Mouse (Mus musculus) cerebellum, postnatal 14 days (tissue): Measurements from ENCODE around the gene Otx2.

Source experiments
- DNase-seq, 2 experiments: peaks; one replicate each; pipeline ENCODE4 v3.0.0; 2021; ENCODE audit warnings: mixed read lengths in 2 of 2

Gene Otx2

DNA sequence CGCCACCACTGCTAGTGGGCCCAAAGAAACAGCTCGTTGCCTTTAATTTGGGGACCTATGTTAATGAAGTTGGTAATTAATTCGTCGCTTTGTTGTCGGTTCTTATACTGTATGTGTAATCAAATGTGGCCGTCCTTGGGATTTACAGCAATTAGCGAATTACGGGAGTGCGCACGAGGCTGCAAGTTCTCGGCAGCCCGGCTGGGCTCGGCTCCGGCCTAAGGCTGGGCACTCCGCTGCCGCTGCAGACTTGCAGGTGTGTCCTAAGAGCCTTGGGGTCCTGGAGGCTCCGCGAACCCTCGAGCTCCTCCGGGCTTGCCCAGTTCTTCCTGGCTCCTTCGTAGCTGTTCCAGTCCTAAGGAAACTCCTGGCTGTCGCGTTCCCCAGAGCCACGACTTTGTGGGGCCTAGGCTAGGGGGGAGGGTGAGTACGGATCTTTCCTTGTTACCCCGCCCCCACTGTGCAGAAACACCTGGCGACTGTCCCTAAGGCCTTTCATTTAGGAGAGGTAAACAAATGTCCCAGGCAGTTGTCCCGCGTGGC is 4.8 kb downstream of the Otx2 start:
- peak; percentile 54 to 57 for DNase-seq

DNA sequence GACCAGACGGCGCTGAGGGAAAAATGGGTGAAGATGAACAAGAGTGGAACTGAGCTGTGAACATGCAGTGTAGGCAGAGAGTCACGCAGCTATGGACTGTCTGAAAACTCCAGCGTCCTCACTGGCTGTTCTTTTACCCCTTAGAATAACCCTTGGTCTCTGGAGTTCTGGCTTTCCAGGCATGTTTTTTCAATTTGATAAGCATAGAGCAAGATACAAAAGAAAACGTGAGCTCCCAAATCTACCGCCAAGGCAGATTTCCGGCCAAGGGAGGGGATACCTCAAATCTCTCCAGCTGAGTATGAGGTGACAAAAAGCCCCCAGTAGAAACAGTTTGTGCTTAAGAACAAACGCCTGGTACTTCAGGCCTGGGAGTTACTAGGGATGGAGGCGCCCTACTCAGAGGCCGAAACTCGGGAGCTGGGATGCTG is 5.6 kb downstream of the Otx2 start:
- DNase-seq: peak in 1 of 2 experiments; percentile 47

DNA sequence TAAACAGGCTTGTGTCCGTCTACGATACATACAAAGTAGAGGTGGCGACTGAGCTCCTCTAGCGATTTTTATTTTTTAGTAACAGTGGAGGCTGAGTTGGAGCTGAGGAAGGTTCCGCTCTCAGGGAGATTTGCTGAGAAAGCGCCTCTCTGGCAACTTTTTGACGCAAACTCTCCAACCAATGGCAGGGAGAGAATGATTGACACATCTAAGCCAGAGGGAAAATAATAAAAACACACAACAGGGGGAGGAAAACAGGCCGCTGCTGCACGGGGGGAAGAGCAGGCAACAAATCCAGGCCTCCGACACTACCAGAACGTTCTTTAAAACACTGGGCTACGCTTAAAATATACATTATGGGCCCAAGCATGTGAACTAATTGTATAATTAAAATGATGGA is 6.2 kb downstream of the Otx2 start:
- DNase-seq: peak; percentile 60 to 74

DNA sequence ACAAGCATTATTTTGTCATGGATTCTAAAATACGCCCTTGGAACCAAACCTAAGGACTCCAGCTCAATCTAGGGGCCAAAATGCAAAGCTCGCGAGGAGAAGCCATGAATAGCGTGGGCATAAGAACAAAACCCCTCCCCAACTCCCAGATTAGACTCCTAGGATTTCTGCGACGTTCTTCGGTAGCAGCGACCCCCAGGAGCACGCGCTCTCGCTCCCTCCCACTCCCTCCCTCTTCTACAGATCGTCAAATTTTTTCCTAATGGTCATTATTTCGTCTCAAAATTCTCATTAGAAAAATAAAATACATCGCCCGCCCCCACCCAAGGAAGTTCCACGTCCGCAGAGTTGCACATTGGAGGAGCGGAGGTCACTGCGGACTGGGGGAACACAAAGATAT is 6.8 kb downstream of the Otx2 start:
- no peak for DNase-seq

DNA sequence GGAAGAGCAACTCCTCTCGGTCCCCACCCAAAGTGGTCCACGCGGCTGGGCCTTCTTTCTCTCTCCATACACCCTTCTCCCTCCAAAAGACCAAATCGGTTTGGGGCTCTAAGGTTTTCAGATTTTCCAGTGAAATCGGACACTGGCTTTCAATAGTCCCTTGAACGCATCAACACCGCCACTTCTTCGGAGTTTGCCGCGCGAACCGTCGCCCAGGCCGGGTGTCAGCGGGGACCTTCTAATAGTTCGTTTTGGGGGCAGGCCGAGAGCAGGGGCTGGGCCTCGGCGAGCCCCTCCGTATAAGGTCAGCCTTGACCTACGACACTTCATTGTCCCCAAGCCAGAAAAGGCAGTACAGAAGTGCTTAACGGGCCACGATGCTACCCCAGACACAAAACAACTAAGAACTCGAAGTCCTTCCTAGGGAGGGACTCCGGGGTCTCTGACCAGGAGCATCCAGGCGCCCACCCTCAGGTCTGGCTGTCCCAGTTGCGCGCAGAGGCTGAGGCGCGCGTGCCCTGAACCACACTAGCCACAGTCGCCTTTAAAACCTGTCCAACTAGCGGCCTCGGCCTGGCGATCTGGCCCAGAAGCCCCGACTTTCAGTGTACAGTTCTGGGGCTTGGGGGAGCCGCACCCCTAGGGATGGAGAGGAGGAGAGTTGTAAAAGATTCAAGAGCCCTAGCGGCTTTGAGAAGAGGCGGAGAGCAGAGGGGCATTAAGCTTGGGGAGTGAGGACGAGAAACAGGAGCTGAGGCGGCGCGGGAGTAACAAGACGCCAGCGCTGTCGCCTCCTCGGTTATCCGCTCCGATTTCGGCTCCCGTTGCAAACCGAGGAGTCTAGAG is 7.6 kb downstream of the Otx2 start:
- DNase-seq: peak; percentile 57 to 63

DNA sequence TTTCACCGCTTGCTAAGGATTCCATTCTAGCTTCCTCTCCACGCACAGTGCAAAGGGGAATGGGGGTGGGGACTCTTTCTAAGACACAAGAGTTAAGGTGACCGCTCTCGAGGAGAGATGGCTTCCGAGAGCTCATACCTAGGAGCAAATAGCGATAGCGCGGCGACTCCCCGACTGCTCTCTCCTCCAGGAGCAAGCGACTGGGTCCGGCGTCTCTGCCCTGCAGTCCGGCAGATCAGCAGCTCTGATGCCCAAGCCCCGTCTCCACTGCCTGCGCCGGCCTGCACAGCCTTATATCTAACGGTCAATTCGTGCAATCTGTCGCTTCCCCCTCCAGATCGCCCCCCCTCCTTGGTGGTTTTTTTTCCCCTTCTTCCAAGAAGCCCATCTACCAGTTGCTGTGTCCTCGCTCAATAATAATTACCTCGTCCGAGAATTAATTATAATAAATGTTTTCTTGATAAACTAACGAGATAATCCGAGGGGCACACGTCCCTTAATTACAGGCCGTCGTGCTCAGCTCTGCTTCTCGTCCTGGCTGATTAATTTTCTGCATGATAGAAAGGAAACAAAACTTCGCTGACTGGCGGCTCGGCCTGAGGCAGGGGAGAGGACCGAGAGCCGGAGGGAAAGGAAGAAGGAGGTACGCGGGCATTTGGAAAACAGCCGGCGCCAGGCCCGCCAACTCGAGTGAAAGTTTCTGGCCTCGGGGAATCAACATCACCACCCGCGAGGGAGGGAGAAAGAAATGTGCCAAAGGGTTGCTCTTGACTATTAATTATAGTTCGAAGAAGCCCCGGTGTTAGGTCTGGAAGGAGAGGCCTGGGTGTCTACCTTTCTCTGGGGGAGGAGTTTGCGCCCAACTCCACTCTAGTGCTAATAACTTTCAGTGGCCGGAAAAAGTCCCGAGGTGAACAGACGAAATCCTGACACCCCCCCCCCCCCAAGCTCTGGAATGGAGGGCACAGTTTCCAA is 8.5 kb downstream of the Otx2 start:
- peak; percentile 63 to 68 for DNase-seq

DNA sequence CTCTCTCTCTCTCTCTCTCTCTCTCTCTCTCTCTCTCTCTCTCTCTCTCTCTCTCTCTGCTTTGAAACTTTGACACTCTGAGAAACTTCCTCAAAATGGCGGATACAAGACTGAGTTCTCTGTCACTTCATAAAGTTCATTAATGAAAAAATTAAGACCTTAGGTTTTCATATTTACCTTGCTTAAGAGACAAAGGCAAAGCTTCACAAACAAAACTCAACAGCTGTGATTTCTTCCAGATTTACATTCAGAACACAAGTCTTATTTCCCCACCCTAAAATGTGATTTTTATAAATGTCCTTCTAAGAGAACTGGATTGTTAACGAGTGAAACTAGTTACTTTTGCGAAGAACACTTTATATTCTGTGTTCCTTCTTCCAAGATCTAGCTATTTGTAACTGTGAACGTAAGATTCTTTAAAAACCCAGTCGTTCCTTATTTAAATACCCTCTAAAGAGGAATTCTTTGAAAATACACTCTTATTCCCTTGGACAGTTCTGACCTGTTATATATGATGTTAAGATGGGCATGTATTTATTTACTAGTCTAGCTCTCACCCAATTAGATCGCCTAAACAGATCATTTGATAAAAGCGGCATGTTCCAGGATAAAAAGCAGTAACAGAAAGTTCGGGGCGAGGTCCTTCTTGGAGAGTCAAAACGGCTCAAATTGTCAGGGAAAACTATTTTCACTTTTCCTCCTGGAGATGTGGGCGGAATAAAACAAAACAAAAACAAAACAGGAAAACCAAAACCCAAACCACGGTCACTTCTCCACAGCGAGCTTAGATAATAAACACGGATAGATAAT is 9.4 kb downstream of the Otx2 start:
- no peak for DNase-seq

DNA sequence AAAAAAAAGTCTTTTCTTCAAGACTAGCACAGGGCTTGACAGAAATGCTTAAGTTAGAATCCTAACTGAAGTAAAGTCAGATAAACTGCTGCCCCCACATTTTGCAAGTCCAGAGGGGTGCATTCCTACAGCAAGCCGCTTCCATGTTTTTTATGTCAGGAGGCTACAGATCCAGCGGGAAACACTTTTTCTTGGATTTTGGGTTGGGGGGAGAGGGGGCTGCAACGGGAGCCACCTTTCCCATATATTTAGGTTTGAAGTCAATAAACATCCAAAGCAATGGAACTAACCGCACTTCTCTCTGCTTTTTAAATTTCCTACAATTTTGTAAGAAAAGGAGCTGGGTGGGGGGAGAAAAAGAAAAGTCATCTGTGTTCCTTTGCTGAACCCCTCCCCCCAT is 10.1 kb downstream of the Otx2 start:
- no peak for DNase-seq

DNA sequence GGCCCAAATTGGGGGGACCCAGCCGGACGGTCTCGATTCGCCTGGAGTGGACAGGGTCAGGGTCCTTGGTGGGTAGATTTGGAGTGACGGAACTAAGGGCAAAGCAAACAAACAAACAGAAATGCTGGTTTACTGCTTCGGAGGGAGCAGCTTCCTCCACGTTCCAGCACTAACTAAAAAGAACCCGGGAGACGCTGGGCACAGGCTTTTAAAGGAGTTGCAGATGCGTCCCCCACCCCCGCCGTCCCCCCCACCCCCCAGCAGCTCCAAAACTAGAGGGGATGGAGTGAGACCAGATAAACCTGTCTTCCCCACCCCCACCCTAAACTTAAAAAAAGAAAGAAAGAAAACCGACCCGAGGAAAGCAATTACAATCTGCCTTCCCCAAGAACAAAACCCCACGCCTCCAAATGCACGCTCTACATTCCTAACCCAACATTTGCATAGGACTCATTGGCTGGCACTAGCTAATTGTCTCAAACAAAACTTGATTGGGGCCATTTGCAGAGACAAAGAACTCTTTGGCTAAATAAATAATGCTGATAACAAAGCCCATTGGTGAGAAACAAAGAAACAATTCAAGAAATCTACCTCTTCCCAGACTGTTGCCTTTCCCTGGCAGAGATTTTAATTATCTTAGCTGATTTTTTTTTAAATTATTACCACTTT is 10.9 kb downstream of the Otx2 start:
- DNase-seq: no peak

DNA sequence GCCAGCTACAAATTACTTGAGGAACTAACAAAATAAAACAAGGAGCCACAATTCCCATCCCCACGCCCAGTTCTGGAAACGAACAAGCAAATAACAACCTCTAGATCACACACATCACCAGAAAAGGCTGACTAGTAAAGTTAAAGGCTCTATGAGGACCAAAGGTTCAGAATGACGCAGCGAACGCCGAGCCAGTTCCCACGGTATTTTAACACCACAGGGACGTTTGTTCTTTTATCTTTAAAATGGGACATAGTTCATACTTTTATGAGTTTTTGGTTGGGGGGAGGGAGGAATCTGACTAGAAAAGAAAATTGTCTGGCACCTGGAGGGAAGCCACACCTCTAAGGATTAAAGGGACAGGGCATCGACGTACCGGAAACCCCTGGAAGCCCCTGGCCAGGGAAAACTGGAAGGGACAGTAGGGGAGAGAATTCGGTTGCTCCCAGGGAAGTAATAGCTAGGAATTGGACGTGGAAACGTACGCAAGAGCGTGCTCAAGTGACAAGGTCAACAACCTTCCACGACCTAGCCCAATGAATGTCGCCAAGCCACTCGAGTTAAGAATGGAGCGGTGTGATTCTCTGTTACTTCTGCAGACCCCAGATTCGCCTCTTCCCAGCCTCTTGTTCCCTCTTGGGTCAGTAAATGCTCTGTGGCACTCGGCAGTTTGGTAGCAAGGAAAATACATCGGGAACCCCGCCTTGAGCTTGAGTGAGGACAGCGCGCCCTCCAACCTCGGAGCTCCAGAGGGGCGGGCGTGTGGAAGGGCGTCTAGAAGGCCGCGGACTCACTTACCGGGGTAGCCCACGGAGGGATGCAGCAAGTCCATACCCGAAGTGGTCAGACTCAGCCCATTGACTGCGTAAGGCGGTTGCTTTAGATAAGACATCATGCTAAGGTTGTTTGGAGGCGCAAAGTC is 11.7 kb downstream of the Otx2 start:
- DNase-seq: no peak

DNA sequence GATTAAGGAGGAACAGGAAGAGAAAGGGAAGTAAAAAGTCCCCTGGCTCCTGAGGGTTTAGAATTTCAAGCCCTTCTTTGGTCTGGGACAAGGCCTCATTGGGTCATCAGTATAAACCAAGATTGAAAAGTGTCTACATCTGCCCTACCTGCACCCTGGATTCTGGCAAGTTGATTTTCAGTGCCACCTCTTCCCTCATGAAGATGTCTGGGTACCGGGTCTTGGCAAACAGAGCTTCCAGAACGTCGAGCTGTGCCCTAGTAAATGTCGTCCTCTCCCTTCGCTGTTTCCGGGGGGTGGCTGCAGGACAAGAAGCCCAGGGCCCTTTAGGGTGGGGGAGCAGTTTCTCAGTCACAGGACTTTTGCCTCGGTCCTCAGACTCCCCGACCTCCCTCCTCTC is 12.5 kb downstream of the Otx2 start:
- no peak for DNase-seq

DNA sequence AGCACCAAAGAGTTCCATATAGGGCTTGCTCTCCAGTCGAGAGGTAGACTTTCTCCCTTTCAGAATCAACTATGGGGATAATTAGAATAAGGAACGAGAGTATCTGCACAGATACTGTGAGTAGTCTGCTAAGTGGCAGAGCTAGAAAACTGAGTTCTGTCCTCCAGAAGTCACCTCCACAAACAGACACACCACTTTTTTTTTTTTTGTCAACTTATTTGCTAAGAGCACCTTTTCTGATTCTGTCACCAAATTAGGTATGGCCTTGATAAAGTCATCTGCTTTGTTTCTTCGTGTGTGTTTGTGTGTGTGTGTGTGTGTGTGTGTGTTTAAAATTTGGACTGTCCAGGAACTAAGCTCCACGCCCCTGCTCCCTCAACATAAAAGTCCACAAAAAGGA is 13.0 kb downstream of the Otx2 start:
- no peak for DNase-seq

DNA sequence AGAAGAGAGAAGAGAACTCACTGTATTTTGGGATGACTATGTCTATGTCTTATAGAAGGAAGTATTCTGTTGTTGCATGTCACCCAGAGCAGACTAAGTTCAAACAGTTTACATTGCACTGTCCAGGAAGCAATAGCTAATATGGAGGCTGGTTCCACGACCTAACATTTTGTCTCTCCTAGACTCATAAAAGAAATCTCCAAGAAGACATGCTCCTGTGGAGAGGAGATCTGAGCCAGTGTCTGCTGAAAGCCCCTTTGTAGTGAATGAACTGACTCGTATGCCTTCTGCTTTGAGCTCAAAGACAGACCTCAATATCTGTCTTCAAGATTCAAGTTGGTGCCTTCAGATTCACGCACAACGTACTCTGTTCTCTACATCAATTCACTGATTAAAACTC is 14.0 kb downstream of the Otx2 start:
- no peak for DNase-seq

DNA sequence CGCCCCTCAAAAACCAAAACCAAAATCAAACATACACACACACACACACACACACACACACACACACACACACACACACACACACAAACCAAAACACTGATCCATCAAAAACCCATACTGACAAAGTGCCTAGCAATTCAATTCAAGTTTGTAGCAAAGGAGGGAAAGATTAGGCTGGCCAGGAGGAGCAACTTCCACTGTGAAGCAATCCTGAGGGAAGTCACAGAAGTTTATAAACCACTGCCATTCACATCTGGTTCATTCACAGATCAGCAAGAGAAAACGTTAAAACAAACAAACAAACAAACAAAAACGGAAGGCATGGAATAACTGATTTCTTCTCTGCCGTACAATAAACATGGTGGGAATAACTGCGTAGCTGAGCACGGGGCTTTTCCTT is 16.4 kb downstream of the Otx2 start:
- DNase-seq: no peak

DNA sequence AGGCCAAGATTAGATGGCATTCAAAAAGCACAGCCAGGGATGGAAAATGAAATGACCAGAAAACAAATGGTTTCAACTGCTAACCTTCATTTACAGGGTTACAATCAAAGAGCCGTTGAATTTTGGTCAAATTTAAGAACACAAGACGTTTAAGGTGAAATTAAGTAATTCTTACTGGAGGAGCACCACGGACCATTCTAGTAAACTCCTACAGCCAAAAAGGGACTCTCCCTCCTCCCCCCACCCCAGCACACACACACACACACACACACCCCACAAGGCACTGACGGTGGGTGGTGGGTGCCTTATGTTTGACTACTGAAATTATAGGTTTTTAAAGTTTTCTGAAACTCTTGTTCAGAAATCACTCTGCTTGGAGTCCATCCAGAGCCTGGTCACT is 16.9 kb downstream of the Otx2 start:
- DNase-seq: no peak

DNA sequence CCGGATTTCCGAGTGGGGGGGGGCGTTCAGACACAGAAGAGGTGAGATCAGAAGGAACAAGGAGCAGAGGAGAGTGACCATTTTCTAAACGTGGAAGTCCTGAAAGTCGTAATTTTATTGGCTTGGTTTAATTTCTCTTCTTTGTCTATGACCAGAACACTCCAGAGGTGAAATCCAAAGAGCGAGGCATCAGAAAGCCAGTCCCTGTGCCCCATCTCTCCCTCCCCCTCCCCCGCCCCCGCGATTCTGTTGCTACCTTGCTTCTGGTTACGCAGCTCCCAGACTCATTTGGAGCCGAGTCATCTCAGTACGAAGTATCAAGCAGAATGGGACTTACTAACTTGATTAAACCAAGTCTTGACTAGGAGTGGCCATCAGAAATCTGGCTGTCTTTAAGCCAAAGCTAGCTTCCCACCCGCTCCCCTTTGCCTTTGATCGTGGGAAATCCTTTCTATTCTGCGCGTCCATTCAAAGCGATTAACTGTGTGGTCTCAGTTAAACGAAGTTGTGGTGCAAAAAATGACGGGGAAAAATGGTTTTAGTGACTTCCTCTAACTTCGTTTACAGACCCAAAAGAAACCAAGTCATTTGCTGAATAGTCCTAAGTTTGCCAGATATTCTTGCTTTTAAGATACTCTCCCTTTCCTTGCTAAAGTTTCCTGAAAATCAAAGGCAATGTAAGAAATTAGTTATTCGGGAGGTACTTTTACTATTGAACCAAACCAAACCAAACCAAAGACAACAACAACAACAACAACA is 17.6 kb downstream of the Otx2 start:
- DNase-seq: no peak

DNA sequence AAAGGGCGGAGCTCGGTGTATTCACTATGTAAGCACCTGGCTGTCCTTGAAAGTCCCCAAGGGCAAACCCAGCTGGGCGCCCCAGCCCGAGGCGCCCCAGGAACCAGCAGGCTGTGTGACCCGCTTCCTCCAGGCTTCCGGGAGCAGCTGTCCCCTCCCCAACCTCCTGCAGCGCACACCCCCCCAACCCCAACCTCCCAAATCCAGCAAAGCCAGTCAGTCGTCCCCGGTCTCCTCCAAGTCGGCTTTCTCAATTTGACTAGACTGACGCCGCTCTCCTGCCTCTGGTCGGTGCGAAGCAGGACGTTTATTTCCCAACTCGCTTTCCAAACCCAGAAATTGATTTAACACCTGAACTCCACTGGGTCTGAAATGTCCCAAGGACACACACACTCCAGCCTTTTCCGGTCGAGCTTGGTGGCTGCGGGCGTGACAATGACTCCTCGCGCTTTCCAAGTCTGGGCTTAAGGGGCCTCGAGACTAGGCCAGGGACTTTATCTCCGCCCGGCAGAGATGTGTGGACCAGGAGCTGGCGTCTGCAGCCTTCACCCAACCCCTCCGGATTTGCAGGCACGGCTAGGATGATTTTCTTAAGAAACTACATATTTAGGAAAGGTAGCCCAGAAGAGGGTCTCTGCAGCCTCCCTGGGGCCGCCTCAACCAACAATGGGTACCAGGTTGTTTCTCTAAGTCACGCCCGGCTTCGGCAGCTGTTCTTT is 18.4 kb downstream of the Otx2 start:
- DNase-seq: no peak

DNA sequence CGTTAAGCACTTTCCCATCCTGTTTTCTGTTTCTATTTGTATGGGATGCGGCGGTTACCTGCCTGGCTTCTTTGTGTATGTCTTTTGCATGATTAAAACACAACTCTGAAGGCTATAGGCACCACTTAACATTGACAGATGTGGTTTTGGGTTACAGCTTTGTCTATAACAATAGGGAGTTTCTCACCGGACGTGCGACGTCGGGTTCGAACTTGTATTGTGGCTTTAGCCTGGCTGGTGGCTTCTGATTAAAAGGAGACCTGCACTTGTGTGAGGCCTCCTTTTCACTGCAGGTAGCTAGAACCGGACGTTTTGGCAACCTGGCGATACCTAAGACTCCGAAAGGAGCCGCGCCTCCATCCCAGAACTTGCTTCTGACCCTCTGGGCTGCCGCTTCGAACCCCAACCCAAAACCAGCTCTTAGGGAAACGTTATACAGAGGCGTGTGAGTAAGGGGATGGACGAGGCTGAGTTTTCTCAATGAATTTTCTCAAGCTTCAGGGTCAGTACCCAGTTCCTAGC is 19.0 kb downstream of the Otx2 start:
- no peak for DNase-seq
